Mouse (Mus musculus) frontal cortex, postnatal 10 days (tissue): ENCODE measurements around the gene Hist2h4.
"Not testable (repeated sequence)": the region's sequence is repeated elsewhere in the genome, so short reads cannot be mapped to it uniquely, and the experiment has no call there.

ENCODE experiments used
- DNase-seq, 2 experiments: peaks; one replicate each; pipeline ENCODE4 v3.0.0; 2022; ENCODE audit warnings: low spot score in 2 of 2, mixed read lengths in 1 of 2

Hist2h4 gene

GRCm38 (mm10) chr3:96262979-96263550 is at the start of gene Hist2h4:
TSS of gene Hist2h4 (minus strand) at chr3:96263311.
- DNase-seq: peak; percentile 95

DNA sequence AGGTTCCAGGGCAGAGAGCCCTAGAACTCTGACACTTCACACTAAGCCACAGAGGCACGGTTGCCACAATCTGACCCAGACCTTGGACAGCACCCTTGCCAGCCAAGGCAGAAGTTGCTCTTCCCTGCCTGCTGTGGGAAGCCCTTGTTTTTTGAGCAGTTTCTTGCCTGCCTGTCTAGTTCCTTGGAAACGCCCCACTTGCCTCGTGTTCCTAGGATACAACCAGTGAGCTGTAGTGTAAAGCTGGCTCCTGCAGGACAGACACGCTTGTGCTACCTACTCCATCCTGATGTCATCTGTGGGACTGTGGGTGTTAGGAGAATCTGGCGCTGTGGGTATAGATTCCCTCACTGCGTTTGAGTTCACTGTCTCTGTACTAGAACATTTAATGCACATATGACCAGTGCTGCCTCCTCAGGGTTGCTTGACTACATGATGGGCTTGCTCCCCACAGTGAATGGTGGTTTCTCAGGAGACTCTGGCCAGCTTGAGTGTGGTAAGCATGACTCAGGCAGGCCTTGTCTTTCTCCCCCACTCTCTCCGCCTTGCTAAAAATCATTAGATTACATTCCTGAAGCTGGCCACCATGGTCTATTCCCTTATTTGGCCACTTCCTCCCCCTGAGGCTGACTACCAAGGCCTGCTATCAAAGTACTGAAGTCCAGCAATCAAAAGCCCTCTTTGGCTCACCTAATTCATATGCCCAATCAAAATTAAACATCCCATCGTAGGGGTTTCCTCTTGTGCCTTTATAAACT is 49.4 kb upstream of the Hist2h4 start:
- DNase-seq: no peak

DNA sequence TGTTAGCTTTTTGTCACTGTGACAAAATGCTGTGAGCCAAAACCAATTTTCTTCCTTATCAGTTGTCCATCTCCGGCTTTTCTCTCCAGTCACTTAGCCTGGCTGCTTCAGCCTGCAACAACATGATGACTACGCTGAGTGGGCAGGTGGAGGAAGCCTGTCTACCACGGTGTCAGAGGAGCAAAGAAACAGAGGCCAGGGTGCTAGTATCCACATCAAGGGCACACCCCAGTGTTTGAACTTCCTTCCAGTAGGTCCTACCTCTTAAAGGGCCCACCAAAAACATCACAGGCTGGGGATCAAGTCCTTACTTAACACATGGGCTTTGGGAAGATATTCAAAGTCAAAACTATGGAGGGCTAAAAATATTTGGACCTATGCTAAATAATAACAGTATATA is 46.3 kb upstream of the Hist2h4 start:
- no peak for DNase-seq

DNA sequence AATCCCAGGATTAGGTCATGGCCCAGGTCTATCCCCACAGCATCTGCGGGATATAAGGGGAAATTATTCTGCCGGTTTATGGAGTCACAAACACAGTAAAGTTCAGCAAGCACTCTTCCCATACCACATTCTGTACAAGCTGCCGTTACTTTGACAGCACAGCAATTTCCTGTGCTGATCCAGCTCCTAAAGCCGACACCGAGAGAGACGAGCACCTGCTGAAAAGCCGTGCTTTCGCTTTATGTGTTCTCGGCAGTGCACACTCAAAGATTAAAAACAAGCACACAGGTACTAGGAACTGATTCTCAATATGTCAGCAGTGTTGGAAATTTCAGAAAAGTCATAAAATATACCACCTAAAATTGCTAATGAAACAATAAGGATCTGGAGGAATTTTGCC is 43.4 kb upstream of the Hist2h4 start:
- DNase-seq: no peak

GRCm38 (mm10) chr3:96302076-96302475 is 39.0 kb upstream of the Hist2h4 start:
- no peak for DNase-seq

DNA sequence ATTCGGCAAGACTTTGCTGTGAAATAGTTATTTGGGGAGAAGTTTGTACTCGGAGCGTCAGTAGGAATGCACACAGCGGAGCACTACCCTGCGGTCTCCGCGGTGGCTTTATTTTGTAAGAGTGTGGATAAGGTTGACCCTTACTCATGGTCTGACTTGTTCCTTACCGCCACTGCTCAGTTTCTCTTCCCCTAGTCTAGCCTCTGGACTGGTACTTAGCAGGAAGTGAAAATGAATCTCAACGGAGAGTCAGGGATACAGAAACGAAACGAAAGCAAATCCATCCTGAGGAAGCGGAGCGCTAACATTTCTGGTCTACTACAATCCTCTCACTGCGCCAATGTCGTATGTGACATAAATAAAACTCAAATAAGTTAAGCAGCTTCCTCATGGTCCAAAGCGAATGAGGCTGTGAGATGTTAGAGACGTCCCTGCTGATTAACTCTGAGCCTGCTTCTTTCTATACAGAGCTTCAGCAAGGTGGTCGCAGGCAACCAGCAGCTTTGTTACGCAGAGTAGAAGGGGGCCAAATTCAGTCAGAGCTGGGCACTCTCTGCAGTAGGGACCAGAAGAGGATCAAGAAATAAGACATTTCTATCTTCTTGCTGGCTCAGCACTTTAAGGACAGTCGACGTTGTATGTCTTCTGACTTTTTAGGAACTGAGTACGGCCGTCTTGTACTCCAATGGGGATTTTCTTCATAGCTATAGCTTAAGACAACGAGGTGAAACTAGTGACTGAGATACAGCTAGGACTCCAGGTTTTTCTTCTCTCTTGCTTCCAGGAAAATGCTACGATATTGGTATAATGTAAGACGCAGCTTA is 37.8 kb upstream of the Hist2h4 start:
- DNase-seq: no peak

DNA sequence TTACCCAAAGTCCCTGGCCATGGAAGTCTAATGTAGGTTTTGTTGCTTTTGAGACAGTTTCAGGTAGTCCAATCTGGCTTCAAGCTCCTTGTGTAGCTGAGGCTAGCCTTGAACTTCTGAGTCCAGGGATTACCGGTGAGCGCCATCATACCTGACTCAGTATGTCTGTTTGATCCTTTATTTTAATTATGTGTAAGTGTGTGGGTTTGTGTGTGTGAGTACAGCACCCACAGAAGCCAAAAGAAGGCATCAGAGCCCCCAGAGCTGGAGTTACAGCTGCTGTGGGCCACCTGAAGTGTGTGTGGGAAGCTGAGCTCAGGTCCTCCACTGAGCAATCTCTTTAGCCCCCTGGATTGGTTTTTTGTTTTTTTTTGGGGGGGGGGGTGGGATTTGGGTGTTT is 36.5 kb upstream of the Hist2h4 start:
- no peak for DNase-seq

DNA sequence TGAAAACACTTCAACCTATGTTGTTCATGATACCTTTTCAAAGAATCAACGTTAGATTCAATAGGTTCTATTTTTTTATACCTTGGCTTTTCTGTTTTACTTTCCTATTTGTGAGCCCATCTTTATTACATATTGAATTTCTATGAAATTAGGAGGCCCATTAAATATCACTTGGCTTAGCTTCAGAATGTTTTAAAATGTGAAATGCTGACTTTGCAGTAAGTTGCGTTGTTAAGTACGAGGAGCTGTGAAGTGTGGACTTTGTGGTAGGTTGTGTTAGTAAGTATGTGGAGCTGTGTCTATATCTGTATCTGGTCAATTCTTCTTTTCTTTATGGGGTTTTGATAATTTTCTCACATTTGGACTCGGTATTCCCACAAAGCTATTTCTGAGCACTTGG is 35.2 kb upstream of the Hist2h4 start:
- no peak for DNase-seq

DNA sequence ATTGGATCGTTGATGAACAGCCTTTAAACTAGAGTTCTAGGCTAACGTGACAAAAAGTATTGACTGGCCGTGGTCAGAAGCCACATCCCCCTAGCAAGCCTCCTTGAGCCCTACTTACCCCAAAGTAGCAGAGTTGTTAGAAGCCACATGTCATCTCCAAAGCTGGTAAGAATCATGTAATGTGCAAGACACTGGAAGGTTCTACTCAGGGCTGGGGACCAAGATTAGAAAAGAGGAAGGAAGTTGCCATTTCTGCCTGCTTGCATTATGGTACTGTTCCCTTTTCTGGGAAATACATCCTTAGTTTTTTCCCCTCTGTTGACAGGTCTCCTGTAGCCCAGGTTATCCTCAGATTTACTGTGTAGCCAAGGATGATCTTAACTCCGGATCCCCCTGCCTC is 30.7 kb upstream of the Hist2h4 start, which contains the start of gene Fcgr1:
TSS of gene Fcgr1 (minus strand) at position 183 of the 400 bp plus-strand sequence.
- DNase-seq: no peak

GRCm38 (mm10) chr3:96293368-96293767 is 30.3 kb upstream of the Hist2h4 start:
- no peak for DNase-seq

- no peak for DNase-seq
These were observed 29.5 kb upstream of the Hist2h4 start for GRCm38 (mm10) chr3:96292641-96293040.

DNA sequence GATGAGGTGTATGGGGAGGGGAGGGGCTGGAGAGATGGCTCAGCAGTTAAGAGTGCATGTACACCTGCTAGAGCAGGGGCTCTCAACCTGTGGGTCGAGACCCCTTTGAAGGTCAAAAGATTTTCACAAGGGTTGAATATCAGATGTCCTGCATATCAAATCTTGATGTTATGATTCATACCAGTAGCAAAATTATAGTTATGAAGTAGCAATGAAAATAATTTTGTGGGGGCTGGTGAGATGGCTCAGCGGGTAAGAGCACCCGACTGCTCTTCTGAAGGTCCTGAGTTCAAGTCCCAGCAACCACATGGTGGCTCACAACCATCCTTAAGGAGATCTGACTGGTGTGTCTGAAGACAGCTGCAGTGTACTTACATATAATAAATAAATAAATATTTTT is 27.6 kb upstream of the Hist2h4 start:
- not testable (repeated sequence) for DNase-seq

DNA sequence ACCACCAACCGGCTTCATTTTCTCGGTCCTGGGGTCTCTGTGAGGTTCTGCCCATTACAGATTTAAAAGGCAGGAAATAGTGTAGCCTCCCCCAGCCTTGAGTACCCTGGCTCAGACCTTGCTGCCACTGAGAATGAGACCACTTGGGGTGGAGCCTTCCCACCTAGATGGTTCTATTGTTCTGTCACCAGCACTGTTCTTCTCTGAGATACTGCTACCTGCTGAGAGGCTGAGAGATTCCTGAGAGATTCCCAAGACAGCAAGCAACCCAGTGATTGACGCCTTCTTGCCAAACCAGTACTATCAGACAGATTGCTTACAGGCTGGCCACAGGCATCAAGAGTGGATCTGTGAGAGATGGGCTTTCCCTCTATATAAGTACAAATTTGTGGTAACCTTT is 26.1 kb upstream of the Hist2h4 start:
- DNase-seq: no peak

GRCm38 (mm10) chr3:96287334-96287733 is 24.2 kb upstream of the Hist2h4 start:
- DNase-seq: not testable (repeated sequence)

- DNase-seq: no peak
These were observed 21.3 kb upstream of the Hist2h4 start for GRCm38 (mm10) chr3:96284457-96284856.

- no peak for DNase-seq
These were observed 17.5 kb upstream of the Hist2h4 start for GRCm38 (mm10) chr3:96280660-96281059.

GRCm38 (mm10) chr3:96277800-96278624 is 14.9 kb upstream of the Hist2h4 start:
- DNase-seq: peak; percentile 92

GRCm38 (mm10) chr3:96277428-96277799 is 14.3 kb upstream of the Hist2h4 start:
- DNase-seq: peak in 1 of 2 experiments; percentile 56

GRCm38 (mm10) chr3:96273591-96274465 is 10.7 kb upstream of the Hist2h4 start:
- DNase-seq: no peak
